Mouse (Mus musculus): ENCODE results near the gene Aqp3.

- TF ChIP-seq CTCF (IDR thresholded peaks at IDR 0.05; ENCODE audit: insufficient read depth, low read depth, low read length) (no peak), POLR2A (IDR thresholded peaks at IDR 0.05; ENCODE audit: insufficient read depth, low read depth, low read length) (no peak)
Observed at GRCm38 (mm10) chr4:41094361-41094760, 3.6 kb downstream of the Aqp3 start.

All from olfactory bulb, adult 2 months (tissue).